Mouse (Mus musculus) layer of hippocampus, adult 18-20 months (tissue): ENCODE measurements around the gene Ppp1r1c. TPM values are rescaled to one million over a fixed set of nuclear protein-coding genes. Genes with fewer than 3 reads are reported as not detected.

Source experiments
- DNase-seq, 2 experiments: peaks; one replicate each; pipeline ENCODE4 v3.0.0; 2022; ENCODE audit warnings: low spot score in 2 of 2
- long read RNA-seq: library from polyadenylated mRNA; stranded (forward); transcript quantifications from one replicate; pipeline ENCODE4 v2.0.0, GENCODE M21; 2021
- total RNA-seq, 2 experiments: library from RNA; stranded (reverse); gene quantifications; 2 replicates each; pipeline ENCODE4 v1.2.3; 2021

Ppp1r1c gene
- total RNA-seq, result under 1 TPM in 1 of 2 experiments, not detected in 1; 0.10 TPM
- long read RNA-seq, result 0 reads

- no peak for DNase-seq
These were observed at the start of gene Ppp1r1c for GRCm38 (mm10) chr2:79707575-79707974. Ppp1r1c (plus strand) TSS chr2:79707780.

DNA sequence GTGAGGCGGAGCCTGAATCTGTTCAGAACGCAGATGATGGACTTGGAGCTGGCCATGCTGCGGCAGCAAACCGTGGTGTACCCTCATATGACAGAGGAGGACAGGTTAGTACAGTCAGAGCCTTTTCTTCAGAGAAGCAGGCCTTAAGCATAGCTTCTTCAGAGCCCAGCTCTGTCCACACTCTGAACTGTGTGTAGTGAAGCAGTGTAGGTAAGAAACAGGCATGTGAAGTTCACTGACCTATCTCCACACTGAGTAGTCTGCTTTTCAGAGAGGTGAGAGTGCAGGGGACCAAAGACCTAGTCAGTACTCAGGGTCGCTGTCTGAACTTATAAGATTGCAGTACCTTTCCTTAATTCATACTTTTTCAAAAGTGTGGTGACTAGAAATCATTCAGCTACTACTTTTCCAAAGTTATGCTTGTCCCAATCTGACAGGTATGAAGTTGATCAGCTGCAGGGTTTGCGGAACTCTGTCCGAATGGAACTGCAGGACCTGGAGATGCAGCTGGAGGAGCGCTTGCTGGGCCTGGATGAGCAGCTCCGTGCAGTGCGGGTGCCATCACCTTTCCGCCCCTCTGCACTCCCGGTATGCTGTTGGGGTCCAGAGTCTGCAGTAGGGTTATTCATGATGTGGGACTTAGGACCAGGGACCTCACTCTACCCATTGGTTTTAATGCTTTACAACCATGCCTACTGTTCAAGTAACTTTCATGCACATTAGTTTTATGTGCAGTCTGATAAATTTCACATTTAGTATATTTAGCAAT is 47.0 kb upstream of the Ppp1r1c start:
- DNase-seq, result no peak

DNA sequence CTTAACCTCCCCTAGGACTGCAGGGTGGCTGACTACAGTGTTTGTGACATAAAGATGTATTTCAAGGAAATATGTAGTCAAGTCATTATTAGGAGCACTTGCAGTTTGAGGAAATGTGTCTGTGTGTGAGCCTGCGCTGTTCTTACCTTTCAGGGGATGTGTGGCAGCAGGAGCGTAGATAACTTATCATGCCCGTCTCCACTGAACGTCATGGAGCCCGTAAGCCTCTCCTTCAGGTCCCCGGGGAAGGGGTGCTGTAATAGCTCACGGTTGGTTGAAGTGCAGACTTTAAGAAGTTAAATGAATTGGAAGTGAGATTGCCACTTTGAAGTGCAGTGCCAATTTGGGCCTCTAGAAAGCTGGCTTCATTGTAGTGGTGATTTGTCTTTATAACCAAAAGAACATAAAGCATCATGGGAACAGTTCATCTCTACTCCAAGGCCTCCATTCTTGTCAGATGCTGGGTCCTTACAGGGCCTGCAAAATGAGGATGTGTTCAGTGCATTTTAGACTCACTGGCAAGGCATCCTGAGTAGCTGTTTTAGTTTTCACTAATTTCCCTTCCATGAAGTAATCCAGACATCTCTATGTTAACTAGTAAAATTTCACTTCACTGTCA is 46.0 kb upstream of the Ppp1r1c start:
- DNase-seq, result no peak

GRCm38 (mm10) chr2:79664532-79665286 is 42.9 kb upstream of the Ppp1r1c start:
- DNase-seq, result no peak

- DNase-seq, result no peak
These were observed 42.1 kb upstream of the Ppp1r1c start for GRCm38 (mm10) chr2:79665492-79665891.

- DNase-seq, result no peak
These were observed 32.3 kb upstream of the Ppp1r1c start for GRCm38 (mm10) chr2:79675266-79675665.

GRCm38 (mm10) chr2:79677663-79678257 is 29.8 kb upstream of the Ppp1r1c start:
- no peak for DNase-seq

- DNase-seq, result no peak
These were observed 25.9 kb upstream of the Ppp1r1c start for GRCm38 (mm10) chr2:79681672-79682071.

GRCm38 (mm10) chr2:79683258-79683657 is 24.3 kb upstream of the Ppp1r1c start:
- no peak for DNase-seq

- no peak for DNase-seq
These were observed 16.7 kb upstream of the Ppp1r1c start for GRCm38 (mm10) chr2:79690838-79691237.

- no peak for DNase-seq
These were observed 12.4 kb upstream of the Ppp1r1c start for GRCm38 (mm10) chr2:79695190-79695589.

- no peak for DNase-seq
These were observed 11.6 kb upstream of the Ppp1r1c start for GRCm38 (mm10) chr2:79695939-79696338.

DNA sequence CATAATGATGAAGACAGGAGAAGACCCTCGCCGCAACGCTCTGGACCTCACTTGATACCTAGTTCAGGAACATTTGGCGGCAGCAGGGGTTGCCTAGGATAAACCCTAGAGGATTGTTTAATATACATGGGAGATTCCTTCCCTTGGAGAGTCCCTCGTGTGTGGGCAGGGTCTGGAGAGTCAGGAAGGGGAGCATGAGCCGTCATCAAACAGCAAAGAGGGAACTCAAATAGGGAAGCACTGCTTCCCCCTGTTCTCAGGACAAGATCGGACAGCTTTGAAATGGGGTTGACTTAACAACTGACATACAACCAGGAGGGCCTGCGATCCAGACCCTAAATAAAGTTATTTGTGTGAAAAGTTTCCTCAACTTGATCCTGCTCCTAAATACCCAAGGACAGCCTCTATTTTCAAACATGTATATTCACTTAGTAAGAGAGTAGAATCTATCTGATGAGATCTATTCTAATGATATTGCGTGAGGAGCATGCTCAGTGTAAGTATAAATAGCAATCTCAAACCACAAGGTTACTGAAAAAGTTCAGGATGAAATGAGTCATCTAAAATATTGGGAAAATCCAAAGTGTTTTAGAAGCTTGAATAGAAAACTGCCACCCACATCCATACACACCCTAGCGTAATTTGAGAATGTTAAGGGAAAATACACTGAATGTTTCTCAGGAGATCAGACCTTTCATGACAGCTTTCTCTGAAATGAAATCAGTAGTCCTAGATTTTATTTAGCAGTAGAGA is 10.9 kb upstream of the Ppp1r1c start:
- no peak for DNase-seq

GRCm38 (mm10) chr2:79698166-79698565 is 9.4 kb upstream of the Ppp1r1c start:
- no peak for DNase-seq

- no peak for DNase-seq
These were observed 2.8 kb upstream of the Ppp1r1c start for GRCm38 (mm10) chr2:79704773-79705172.

- DNase-seq, result no peak
These were observed 6.1 kb downstream of the Ppp1r1c start for GRCm38 (mm10) chr2:79713662-79714091.

DNA sequence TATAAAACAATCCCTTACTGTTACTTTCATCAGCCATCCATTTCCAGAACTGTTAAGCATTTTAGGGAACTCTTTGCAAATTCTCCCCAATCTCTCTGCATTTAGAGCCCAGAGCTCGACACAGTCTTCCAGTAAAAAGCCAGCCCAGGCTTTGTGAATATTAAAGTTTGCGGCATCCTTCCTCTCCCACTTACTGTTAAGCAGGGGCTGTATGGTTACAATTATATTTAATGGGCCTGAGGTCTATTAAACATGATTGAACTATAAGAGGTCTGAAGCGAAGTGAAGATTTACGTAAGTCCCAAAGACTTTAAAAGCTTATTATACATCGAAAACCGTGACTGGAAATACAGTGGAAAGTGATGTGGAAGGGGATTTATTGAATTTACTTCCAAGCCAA is 7.2 kb downstream of the Ppp1r1c start:
- DNase-seq, result no peak

DNA sequence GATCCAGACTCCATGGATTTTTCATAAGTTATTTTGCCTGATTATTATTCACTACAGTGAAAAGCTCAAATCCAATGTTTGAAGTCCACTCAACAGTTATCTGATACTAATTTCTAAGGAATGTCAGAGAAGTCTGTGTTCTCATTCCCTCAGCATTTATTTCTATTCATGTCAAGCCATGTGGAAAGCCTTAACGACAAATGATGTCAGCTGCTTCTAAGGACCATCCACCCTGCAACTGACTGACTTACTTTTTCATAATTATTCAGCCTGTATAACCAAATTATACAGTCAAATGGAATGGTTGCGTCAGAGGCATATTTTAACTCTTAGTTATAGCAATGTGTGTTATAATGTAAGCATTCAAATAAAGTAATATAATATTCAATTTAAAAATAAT is 8.3 kb downstream of the Ppp1r1c start:
- DNase-seq, result no peak

GRCm38 (mm10) chr2:79717846-79718245 is 10.3 kb downstream of the Ppp1r1c start:
- no peak for DNase-seq

- no peak for DNase-seq
These were observed 14.8 kb downstream of the Ppp1r1c start for GRCm38 (mm10) chr2:79722415-79722814.

GRCm38 (mm10) chr2:79738958-79739357 is 31.4 kb downstream of the Ppp1r1c start:
- no peak for DNase-seq
